Mouse (Mus musculus) cerebellum, adult 11 months (tissue): Measurements from ENCODE around the gene Tsks.
A peak's percentile ranks its signal among the peaks of the same experiment; 100 is the strongest.

ENCODE experiments used
- DNase-seq: peaks from one replicate; pipeline ENCODE4 v3.0.0; 2022

Tsks gene

DNA sequence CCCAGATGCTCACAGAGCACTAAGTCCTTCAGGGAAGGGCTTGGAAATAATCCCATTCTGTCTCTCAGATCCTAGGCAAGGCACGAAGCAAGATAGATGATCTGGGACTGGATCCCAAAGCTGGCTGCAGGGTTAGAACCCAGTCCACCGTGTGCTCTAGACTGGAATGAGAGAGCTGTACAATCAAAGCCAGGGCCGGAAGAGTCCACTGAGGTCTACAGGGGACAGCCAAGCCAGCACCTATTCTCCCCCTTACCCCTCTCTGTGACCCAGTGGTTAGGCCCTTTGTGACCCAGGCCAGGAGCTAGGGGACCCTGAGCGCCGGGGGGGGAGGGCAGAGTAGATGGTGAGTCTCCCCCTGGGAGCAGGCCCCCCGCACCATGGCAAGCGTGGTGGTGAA, at the start of gene Tsks:
TSS of gene Tsks (plus strand) at position 301 of the 400 bp plus-strand sequence.
- DNase-seq: no peak

- no peak for DNase-seq
These were observed 48.8 kb upstream of the Tsks start for GRCm38 (mm10) chr7:44894175-44894574.

DNA sequence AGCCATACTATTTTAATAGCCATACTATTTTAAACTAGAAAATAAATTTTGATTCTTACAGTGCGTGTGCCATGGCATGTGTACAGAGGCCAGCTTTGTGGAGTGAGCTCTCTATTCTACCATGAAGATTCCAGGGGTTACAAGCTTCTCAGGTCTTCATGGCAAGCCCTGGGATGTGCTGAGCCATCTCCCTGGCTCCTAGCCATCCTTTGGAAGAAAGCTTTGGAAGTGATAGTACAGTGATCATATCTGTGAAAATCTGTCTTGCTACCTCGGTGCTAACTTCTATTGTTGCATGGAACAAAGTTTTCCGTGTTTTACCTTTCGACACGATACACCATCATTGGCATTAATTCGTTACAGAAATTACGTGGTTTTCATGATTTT, 47.8 kb upstream of the Tsks start:
- no peak for DNase-seq

DNA sequence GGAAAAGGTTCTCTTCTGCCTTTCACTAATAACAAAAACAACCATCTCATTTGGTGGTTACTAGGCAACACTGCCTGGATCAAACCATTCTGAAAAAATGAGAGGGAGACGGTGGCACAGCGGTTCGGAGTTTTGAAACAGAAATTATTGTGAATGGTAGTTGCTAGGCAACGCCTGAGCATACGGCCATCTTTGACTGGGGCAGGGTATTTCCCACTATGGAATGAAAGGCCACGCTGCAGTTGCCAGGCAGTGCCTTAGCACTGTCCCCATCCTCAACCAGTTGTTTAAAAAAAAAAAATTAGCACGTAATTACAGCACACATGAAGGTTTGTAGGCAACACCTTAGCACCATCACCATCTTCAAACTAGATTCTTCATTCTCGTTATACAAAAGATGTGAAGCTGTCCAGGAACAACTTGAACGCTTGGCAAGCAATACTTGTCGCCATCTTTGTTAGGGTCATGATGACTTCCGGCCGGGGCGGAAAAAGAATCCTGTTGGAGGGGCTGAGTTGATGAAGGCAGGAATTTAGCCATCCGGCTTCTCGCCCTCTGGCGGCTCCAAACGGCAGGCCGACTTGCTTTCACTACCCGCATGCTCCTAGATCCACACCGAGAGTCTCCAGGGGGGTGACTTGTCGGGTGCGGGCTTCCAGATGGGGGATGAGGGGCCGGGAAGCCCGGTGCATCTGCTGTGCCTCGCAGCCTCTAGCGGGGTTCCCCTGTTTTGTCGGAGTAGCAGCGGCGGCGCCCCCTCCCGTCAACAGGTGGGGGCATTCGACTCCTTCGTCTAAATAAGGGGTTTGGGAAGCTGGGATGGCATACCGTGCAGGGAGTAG, 47.2 kb upstream of the Tsks start, which contains the start of gene Fuz:
TSS of gene Fuz (plus strand) at position 487 of the 842 bp plus-strand sequence.
- peak; percentile 88 for DNase-seq

- no peak for DNase-seq
These were observed 46.5 kb upstream of the Tsks start for GRCm38 (mm10) chr7:44896499-44896898.

DNA sequence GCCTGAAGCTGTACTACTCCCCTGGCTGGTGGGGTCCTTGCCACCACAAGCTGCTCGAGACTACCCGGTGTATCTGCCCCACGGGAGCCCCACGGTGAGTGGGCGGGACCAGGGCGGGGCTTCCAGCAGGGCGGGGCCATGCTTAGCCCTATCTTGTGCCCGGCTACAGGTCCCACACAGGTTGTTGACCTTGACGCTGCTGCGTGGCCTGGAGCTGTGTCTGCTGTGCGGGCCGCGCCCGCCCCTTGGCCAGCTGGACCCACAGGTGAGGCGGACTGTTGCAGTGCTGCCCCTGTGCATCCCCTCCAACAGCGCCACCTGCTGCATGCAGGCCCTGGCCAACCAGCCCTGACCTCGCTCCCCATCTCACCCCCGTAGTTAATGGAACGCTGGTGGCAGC, 44.4 kb upstream of the Tsks start:
- DNase-seq: peak; percentile 56

- DNase-seq: no peak
These were observed 42.4 kb upstream of the Tsks start for GRCm38 (mm10) chr7:44900632-44901031.

DNA sequence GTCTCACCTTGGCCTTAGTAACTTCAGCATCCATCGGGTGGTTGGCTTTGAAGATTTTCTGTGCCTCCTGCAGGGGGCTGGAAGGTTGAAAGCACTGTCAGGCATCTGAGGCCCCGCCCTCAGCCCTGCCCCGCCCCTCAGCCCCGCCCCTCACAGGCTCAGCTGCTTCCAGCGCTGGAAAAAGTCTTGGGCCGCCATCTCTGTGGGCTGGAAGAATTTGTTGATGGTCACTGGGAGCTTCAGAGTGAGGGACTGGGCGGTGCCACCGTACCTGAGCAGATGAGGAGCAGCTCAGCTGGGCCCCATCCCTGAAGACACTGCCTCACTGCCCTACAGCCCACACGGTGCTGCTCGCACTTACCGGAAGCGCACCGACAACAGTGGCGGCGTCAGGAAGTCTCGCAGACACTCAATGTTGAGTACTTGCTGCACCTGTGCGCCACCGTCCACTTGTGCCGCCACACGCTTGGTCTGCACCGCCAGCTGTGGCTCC, 41.7 kb upstream of the Tsks start:
- no peak for DNase-seq

DNA sequence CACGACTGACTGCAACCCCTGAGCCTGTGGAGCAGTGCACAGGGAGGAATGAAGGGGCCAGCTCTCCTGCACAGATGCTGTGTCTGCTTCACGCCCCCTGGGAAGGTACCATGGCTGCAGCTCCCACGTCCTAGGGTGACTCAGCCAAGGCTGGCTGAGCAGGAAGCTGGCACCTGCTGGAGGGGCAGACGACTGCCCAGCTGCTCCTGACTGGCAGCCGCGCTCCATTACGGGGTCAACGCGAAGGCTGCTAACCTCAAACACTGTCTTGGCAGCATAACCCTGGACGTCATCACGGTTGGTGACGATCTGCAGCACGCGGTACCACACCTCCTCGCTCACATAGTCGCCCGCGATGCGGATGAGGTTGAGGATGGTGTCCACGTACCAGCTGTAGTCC, 37.6 kb upstream of the Tsks start:
- DNase-seq: no peak

DNA sequence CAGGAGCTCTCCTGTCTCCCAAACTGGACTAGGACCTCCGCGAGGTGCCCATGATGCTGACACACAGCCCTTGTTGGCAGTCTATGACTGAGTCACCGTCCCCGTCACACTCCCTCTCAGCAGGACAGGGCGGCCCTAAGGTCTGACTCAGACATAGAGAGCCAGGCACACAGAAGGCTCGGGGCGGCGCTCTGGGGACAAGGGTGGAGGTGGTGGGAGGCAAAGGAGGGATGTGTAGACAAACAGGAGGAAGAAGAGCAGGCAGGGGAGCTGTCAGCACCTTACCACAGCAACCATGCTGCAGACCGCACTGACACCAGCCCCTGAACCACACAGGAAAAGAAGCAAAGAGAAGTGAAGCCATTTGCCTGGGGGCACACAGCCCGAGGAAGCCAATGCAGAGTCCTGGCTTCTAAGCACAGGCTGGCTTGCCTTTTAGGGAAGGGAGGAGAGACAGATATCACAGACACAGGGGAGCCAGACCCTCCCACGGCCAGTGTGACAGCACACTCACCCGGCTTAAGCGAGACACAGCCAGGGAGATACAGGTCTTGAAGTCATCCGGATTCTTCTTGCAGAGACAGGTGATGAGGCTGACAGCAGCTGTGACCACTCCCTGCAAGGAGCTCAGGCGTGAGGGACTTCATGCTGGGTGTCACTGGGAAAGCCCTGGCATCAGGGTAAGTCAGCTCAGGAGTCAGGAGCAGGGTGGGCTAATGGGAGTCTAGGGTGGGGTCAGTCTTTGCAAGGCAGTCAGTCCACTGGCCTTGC, 34.1 kb upstream of the Tsks start:
- no peak for DNase-seq

GRCm38 (mm10) chr7:44914396-44914795, 28.6 kb upstream of the Tsks start:
- DNase-seq: no peak

DNA sequence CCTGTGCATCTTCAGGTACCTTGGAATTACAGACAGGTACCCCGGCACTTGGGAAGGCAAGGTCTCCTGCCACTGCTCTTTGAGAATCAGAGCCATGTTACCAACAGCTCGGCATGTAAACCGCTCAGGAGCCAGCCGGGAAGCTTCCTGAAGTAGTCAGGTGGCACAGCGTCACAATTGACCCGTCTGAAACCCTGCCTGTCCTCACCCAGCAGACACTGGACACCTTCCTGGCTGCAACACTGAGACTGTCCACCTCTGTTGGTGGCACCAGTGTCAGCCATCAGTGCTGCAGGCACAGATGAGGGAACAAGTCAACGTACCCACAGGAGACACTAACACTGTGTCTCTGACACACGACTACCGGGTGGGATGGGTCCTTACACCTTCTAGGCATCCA, 27.7 kb upstream of the Tsks start:
- DNase-seq: no peak

DNA sequence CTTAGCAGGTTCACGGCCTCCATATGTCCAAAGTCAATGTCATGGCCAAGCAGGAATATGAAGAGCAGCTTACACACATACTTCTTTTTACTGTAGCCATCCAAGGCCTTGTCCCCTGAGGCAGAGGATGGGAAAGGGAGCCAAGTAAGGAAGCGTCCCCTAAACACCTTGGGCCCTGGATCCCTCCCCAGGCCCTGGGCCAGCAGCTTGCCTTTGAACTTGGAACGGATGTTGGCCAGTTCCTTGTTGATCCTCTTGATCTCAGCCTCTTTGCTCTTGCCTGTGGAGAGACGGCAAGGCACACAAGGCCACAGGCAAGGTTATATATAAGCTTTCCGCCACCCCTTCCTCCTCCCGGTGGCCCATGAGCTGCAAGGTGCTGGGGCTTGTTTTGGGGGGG, 26.8 kb upstream of the Tsks start:
- DNase-seq: no peak

- no peak for DNase-seq
These were observed 26.1 kb upstream of the Tsks start for GRCm38 (mm10) chr7:44916881-44917280.

GRCm38 (mm10) chr7:44918219-44918618, 24.8 kb upstream of the Tsks start:
- DNase-seq: no peak

DNA sequence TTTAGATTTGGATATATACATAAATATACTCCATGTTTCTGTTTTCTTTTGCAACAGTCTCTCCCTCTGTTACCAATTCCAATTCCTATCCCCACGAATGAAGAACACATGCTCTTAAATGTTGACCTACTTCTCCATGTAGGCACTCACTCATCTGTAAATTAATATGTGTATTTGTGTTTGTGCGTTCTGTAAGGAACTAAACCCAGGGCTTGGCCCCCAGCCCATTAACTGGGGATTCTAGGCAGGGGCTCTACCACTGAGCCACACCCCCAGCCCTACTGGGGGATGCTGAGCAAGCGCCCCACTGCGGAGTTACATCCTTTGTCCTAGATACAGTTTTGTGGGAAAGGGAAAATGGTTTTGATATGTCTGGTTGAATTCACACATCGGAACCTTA, 23.9 kb upstream of the Tsks start:
- no peak for DNase-seq

GRCm38 (mm10) chr7:44922530-44922929, 20.5 kb upstream of the Tsks start:
- DNase-seq: no peak

DNA sequence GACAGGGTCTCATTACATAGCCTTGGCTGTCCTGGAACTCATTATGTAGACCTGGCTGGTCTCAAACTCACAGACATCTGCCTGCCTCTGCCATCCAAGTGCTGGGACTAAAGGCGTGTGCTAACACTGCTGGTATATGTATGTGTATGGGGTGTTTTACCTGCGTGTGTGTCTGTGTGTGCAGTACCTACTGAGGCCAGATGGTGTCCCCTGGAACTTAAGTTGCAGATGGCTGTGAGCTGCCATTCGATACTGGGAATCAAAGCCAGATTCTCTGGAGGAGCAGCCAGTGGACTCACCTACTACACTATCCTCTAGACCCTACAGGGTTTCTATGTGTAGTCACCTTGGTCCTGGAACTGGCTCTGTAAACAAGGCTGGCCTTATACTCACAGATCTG, 17.5 kb upstream of the Tsks start:
- DNase-seq: no peak

DNA sequence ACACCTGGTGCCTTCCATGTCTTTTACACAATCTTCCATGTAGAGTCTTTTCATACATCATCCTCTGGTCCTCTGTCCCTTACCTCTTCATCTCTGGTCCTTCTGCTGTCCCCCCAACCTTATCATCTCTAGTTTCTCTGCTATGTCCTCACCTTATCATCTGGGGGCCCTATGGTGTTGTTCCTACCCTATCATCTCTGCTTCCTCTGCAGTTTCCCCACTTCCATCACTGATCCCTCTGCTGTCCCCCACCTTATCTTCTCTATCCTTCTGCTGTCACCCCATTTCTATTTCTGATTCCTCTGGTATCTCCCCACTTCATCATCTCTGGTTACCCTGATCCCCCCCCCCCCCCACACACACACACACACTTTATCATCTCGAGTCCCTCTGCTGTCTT, 14.4 kb upstream of the Tsks start:
- no peak for DNase-seq

- peak; percentile 100 for DNase-seq
These were observed 13.5 kb upstream of the Tsks start, which contains the start of gene Ap2a1 for GRCm38 (mm10) chr7:44929204-44930151. Gene Ap2a1, minus strand, starts transcription at chr7:44929496.

DNA sequence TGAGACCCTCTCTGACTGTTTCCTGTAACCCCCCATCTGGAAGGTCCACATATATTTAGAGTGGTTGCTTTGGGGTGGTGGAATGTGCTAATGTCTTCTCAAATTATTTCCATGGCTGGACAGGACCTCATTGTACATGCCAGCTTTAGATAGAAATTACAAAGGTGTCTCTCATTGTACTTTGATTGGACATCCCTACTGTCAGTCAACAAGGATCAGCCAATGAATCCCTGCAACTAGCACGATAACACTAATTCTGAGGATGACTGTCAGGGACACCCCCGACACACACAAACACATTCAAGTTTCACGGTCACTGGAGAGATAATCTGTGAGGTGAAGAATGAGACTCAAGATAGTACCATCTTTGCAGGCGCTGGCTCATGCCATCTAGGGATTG, 4.3 kb upstream of the Tsks start:
- DNase-seq: no peak

DNA sequence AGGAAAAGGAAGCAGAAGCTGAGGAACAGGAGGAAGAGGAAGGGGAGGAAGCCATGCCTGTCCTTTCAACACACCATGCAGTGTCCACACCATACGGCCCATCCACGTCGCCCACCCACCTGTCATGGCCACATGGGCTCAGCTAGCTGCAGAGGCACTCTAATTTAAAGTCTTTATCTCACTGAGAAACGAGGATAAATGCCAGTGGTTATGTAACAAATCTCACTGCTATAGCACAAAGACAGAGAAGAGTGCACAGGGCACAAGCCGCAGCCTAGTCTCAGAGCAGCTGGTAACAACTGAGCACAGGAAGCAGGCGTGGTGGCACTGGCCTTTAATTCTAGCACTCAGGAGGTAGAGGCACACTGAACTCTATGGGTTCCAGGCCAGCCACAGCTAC, 6.9 kb downstream of the Tsks start:
- no peak for DNase-seq

GRCm38 (mm10) chr7:44951960-44952359, 9.0 kb downstream of the Tsks start:
- no peak for DNase-seq
